Mouse (Mus musculus) lung, adult 2 months (tissue): ENCODE data around the gene Fam214a. TPM values are rescaled to one million over a fixed set of nuclear protein-coding genes. Genes with fewer than 3 reads are reported as not detected.
"Not testable (repeated sequence)": the region's sequence is repeated elsewhere in the genome, so short reads cannot be mapped to it uniquely, and the experiment has no call there.

Experiments used
- DNase-seq: peaks from one replicate; pipeline ENCODE4 v3.0.0; 2022
- H3K4me1 ChIP-seq: fragments of 200-500 bp; 2 replicates; pipeline ENCODE4 v1.6.1; 2011; ENCODE audit warnings: low read length; ENCODE audit not compliant: control insufficient read depth, insufficient read depth
- H3K4me3 ChIP-seq: fragments of 200-500 bp; replicated peaks from 2 replicates; pipeline ENCODE3; 2011; ENCODE audit warnings: low read depth, mild to moderate bottlenecking, control low read depth, low read length; ENCODE audit errors: extremely low read depth
- CTCF ChIP-seq: fragments of 200-500 bp; IDR thresholded peaks from 2 replicates; pipeline ENCODE4 v1.5.1; 2011; ENCODE audit warnings: mild to moderate bottlenecking, low read length, control low read depth; ENCODE audit not compliant: insufficient read depth
- POLR2A ChIP-seq: fragments of 200-500 bp; IDR thresholded peaks from 2 replicates; pipeline ENCODE4 v1.6.1; 2011; ENCODE audit warnings: low read depth, mild to moderate bottlenecking, control low read depth, low read length, borderline replicate concordance; ENCODE audit errors: extremely low read depth
- WGBS: fragments of 180-500 bp; shearing (Covaris S2); methylation state at CpG from one replicate; pipeline ENCODE4 v1.1.7; 2018; 5-methylcytosine and 5-hydroxymethylcytosine counted together
- polyA plus RNA-seq: library from polyadenylated mRNA; depleted of rRNA; stranded (reverse); fragments of >200 nt; gene quantifications from 2 replicates; pipeline ENCODE4 v1.2.3, GENCODE M21; 2012

Fam214a gene
- polyA plus RNA-seq, 1 experiment = 11.8 TPM

DNA sequence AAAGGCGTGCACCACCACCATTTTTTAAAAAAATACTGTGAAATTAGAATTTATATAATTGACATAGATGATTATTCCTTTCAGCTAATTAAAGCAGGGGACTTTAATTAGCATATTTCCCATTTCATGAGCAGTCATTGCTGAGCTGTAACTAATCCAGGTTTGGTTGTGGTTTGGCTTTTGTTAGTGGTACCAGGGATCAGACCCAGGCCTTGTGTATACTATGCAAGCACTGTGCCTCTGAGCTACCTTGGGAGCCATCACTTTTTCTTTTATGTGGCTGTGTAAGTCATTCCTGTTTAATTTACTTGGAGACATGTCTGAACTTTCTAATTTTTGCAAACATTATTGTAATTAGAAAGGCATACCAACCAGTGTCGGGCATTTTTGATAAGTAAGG lies 24.6 kb downstream of the Fam214a start:
- no peak for DNase-seq
- WGBS = 91% methylated on average over 2 of the region's 2 CpGs
- TF ChIP-seq CTCF (no peak), POLR2A (no peak)
- Histone ChIP-seq H3K4me1 (peaks cover 16% of the 10 kb centered on the region), H3K4me3 (no peak overlapping the region)

DNA sequence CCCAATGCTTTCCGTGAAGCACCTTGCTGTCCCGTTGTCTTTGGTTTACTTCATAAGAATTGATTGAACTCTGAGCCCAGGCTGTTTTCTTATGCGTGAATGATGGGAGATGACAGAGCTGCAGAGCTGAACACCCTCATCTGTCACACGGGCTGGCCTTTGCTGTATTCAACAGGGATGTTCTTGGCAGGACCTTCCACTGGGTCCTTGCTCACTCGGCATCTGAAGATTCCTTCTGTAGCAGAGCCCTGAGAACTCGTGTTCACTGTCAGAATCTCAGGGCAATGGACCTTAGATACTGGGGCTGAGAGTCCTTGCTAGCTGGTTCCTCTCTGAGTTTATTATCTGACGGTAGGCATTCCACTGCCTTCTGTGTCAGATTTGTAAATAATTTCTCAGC lies 25.3 kb downstream of the Fam214a start:
- H3K4me3 ChIP-seq = no peak overlapping the region
- TF ChIP-seq CTCF = no peak
- TF ChIP-seq POLR2A = no peak
- WGBS = 62% methylated on average over 7 of the region's 7 CpGs
- peaks cover 13% of the 10 kb centered on the region for H3K4me1 ChIP-seq
- no peak for DNase-seq

DNA sequence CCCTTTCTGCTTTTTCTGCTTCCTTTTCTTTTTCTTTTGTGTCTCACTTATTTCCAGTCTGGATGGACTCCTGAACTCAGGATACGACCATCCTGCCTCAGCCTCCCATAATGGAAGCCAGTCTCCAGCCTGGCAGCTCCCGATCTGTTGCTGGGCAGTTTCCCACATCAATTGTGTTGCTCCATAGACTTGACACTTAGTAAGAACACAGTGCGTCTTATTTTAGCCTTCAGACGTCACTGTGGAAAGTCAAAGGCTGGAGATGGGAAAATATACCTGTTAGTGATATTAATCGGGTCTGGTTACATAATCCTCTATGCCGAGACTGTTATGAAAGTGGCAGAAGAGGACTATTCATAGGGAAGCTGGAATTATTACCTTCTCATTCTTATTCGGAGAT lies 26.2 kb downstream of the Fam214a start:
- Histone ChIP-seq H3K4me1 (peaks cover 13% of the 10 kb centered on the region), H3K4me3 (no peak overlapping the region)
- WGBS = 81% methylated on average over 7 of the region's 7 CpGs
- DNase-seq = no peak
- TF ChIP-seq CTCF = no peak
- TF ChIP-seq POLR2A = no peak

DNA sequence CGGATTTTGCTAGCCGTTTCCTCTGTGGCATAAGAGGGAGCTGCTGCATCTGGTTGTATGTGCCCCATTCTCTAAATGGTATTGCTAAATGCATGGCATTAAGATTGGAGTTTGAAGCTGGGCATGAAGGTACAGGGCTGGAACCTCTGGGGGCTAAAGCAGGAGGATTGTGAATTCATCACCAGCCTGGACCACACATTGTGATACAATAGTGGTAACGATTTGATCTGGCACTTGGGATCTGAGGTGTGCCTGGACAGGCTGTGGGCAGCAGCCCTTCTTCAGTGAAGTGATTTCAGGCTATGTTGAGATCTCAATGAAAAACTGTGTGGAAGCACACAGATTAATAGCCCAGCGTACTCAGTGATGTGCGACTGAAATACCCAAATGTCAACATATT lies 26.7 kb downstream of the Fam214a start:
- no peak overlapping the region for H3K4me3 ChIP-seq
- peaks cover 11% of the 10 kb centered on the region for H3K4me1 ChIP-seq
- TF ChIP-seq CTCF (no peak), POLR2A (no peak)
- DNase-seq = no peak
- WGBS = 86% methylated on average over 5 of the region's 5 CpGs

DNA sequence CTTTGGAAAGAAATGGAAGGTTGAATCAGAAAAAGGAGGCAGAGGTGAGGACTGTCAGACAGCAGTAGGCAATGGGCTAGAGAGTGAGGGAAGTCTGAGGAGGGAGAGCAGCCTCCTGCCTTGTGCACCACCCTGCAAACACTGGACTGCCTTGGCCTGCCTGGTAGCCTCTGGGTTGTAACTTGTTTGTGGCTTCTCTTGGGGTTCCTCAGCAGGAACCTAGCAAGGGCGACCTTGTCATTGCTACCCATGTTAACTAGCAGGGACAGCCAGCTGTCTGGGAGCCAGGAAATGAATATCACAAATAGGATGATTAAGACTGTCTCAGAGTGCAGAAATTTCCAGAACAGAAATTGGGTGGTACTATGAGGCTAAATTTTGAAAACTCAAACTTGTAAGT lies 27.2 kb downstream of the Fam214a start:
- 60% methylated on average over 1 of the region's 1 CpGs for WGBS
- TF ChIP-seq POLR2A (no peak), CTCF (no peak)
- DNase-seq = no peak

DNA sequence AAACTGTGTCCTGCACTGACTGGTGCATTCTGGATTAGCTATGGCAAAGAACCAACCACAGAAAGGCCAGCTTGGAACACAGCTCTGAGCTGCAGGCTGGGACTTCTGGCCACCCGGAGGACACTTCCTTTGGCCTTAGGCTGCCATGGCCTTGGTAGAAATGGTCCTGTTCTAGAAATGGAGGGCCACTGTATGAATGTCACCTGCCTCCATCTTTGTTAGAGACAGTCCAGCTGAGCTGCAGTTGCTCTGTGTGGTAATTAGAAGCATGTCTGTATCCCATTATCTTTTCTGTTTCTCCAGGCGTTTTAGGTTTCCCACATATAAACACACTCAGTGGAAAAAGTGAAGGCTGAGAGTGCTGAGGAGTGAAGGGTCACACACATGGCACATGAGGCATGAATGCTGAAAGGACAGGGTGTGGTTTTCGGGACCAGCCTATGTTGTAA lies 29.0 kb downstream of the Fam214a start:
- TF ChIP-seq POLR2A (no peak), CTCF (no peak)
- DNase-seq = no peak
- H3K4me3 ChIP-seq = no peak overlapping the region
- H3K4me1 ChIP-seq = 0 out of 2 replicates have a peak, but pooled peaks cover 2% of the 10 kb centered on the region
- 55% methylated on average over 3 of the region's 3 CpGs for whole genome bisulfite sequencing

More for the DNA sequence above, 27.2 kb downstream of the Fam214a start:
- peaks cover 8% of the 10 kb centered on the region; the same call in 1 of the 2 replicates for H3K4me1 ChIP-seq
- H3K4me3 ChIP-seq = no peak overlapping the region

DNA sequence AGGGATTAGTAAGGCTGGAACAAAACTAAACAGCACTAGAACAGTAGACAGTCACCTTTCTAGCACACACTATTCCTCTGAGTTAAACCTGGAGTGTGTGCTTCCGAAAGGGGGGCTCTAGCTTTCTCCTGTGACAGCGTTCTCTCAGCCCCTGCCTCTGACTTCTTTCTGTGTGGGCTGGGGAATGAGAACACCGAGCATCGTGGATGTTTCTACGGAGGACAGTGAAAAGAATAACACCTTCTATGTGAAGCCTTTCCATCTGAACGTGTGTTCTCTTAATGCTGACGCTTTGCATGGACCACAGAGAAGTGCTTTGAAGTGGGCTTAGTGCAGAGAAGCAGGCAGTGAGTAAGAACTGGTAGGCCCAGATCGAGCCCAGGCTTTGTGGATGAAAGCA lies 29.5 kb downstream of the Fam214a start:
- TF ChIP-seq POLR2A (no peak), CTCF (no peak)
- Histone ChIP-seq H3K4me3 (no peak overlapping the region), H3K4me1 (0 out of 2 replicates have a peak, but pooled peaks cover 2% of the 10 kb centered on the region)
- no peak for DNase-seq
- WGBS = 80% methylated on average over 8 of the region's 8 CpGs

DNA sequence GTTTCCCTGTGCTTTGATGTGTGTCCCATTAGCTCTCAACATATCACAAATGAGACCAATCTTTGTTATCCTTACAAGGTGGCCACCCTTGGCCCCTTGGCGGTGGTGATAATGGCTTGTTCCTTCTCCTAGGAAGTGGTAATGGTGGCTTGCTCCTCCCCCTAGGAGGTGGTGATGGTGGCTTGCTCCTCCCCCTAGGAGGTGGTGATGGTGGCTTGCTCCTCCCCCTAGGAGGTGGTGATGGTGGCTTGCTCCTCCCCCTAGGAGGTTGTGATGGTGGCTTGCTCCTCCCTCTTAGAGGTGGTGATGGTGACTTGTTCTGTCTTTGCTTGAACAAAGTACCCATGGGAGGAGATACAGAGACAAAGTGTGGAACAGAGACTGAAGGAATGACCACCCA lies 30.0 kb downstream of the Fam214a start:
- H3K4me3 ChIP-seq, DNase-seq, H3K4me1 ChIP-seq: not testable (repeated sequence)
- WGBS = 75% methylated on average over 1 of the region's 1 CpGs

DNA sequence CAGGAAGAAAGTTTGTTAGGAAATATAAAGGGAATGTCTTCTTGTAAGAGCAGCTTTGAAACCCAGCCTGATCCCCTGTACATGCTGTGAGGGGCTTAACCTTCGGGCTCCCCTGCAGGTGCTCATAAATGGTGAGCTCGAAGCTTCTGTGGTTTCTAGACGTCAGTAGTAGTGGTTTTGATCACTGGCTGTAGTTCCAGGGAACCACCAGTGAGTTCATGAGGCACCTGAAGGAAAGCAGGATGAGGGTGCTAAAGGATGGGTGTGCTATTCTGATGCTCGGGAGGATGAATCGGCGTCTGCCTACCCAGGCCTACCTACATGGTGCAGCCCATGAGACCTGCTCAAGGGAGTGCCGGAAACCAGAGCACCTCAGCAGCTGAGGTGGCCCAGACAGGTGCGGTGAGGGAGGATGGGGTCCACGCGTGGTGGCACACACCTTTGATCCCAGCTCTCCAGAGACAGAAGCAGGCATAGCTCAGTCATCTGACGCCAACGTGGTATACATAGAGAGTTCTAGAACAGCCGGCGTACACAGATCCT lies 32.6 kb downstream of the Fam214a start:
- 86% methylated on average over 14 of the region's 14 CpGs for WGBS
- no peak for DNase-seq

DNA sequence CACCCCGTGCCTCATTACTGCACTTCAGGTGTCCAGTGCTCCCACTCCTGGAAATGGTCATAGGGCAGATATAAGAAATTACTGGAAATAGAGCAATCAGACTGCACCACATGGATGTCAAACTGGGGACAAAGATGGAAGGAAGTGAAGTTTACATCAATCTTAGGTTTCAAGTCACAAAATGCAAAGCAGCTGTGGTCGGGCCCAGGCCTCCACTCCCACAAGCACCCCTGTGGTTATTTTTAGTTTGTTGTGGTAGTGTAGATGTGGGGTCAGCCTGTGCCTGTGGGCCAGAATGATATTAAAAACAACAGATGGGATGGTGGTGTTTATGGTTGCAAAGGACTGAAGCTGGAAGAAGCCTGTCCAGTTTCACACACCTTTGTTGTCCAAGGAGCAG lies 33.1 kb downstream of the Fam214a start:
- TF ChIP-seq CTCF = no peak
- TF ChIP-seq POLR2A = no peak
- H3K4me1 ChIP-seq = no peaks in the 10 kb centered on the region
- no peak for DNase-seq
- H3K4me3 ChIP-seq = no peak overlapping the region
- 60% methylated on average over 2 of the region's 2 CpGs for whole genome bisulfite sequencing

More for the DNA sequence above, 32.6 kb downstream of the Fam214a start:
- Histone ChIP-seq H3K4me1 (no peaks in the 10 kb centered on the region), H3K4me3 (no peak overlapping the region)
- TF ChIP-seq CTCF (no peak), POLR2A (no peak)
